Mouse (Mus musculus) neural tube, embryonic 10.5 days (tissue): ENCODE data around the gene Krt42.
"Not testable (repeated sequence)": the region's sequence is repeated elsewhere in the genome, so short reads cannot be mapped to it uniquely, and the experiment has no call there.

ENCODE experiments used
- DNase-seq: peaks from one replicate; pipeline ENCODE4 v3.0.0-alpha.2; 2017; ENCODE audit warnings: low spot score; ENCODE audit errors: extremely low spot score

Gene Krt42

DNA sequence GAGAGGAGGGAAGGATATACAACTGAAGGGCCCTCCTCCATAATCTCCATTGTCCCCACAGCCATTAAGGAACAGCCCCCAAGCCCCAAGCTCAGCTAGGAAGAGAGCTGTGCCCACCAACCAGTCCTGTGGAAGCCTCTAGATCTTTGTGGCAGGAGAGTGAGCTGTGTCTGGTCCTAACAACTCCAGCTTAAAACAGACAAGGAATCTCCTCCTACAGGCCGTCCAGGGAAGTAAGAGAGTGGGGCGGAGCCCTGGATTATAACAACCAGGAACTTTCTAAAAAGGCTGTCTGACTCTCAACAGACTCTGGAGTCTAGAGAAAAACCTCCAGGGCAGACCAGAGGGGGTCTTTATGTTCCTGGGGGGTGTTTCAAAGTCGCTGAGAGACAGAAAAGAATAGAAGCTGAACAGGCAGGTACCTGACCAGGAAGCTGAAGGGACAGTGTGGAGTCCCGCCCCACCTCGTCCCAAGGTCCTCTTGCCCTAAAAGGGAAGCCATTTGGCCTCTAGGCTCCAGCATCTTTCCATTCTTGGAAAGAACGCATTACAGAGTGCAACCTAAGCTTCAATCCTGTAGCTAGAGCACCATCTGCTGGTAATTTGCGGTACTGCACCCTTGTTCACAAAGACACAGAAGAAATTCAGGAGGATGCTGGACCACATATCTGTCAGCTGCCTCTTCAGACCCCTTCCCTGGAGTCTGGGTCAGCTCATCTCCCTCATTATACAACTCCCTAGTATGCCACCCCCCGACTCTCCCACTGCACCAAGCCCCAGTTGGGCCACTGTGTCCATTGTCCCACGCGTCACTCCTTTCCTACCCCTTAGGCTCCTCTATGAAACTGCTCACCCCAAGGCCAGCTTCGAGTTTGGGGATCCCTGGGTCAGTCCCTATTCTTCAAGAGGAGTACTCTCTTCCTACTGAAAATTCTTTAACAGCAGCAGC is 12.2 kb upstream of the Krt42 start:
- peak; percentile 95 for DNase-seq

DNA sequence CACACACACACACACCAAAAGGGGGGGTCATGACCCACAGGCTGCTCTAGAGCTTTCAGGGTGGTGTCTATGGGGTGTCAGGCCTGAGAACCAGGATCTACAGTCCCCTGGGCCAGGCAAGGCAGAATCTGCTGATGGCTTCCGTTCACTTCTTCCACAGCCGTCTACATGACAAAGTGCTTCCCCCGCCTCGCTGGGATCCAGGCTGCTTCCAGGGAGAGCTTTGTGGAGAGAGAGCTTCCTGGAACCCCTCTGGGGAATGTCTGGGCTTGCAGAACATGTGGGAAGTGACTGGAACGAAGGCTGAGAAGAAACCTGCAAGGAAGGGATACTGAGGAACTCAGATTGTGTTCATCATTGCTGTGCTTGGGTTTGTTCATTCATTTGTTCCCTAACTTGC is 9.1 kb upstream of the Krt42 start:
- DNase-seq: no peak

GRCm38 (mm10) chr11:100277726-100278480 is 8.2 kb upstream of the Krt42 start:
- DNase-seq: no peak

- DNase-seq: no peak
Measured at GRCm38 (mm10) chr11:100275466-100275865, 5.8 kb upstream of the Krt42 start.

- no peak for DNase-seq
Measured at GRCm38 (mm10) chr11:100274719-100275118, 5.0 kb upstream of the Krt42 start.

GRCm38 (mm10) chr11:100271878-100272277 is 2.2 kb upstream of the Krt42 start:
- DNase-seq: no peak

DNA sequence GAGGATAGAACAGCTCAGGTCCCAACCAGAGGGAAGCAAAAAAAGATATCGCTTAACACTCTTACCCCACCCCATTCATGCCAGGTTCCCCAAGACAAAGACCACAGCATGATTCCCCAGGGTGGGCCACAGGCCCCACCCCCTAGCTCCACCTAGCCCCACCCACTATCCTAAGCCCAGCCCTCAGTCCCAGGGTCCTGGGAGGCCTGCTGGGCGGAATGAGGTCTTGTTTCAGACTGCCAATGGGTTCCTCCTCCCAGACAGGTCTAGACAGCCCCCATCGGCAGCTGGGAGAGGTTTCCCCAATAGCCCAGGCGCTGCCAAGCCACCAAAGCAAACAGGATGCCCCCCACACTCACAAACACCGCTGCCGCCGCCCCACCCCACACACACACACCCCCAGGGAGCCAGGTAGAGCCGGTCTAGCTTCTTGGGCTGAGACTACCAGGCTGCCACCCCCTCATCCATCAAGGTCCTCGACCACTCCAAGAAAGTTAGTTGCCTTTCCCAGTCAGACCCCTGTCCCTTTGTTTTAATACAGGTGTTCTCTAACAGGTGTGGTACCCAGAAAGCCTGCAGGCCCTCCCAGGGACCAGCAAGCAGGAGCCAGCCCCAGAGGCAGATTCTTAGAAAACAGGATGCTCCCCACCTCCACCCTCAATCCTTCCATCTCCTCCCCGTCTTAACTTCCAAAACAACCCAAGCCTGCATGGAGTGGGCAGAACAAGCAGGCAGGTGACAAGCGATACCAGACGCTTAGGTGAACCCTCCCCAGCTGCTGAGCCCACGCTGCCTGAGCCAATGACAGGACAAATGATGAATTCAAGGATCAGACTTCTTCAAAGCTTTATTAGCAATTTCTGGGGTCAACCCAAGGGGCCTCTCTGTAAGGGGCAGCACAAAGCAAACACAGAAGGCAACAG is 7.4 kb downstream of the Krt42 start:
- DNase-seq: no peak

DNA sequence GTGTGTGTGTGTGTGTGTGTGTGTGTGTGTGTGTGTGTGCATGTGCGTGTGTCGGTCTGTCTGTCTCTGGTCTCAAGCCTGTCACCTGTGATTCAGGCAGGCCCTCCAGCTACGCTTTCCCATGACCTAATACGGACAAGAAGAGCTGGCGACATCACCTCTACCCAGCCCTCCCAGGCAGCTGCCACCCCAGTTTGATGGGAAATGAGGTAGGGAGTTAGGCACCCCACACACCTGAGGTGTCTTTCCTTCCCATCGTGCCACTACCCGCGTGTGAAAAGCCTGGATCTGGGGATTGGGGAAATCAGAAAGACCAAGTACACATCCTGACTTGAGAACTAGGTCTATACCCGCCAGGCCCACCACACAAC is 8.5 kb downstream of the Krt42 start:
- DNase-seq: no peak

GRCm38 (mm10) chr11:100260514-100261234 is 9.0 kb downstream of the Krt42 start, which contains the start of gene Krt17:
Gene Krt17, minus strand, starts transcription at chr11:100261029.
- DNase-seq: no peak

DNA sequence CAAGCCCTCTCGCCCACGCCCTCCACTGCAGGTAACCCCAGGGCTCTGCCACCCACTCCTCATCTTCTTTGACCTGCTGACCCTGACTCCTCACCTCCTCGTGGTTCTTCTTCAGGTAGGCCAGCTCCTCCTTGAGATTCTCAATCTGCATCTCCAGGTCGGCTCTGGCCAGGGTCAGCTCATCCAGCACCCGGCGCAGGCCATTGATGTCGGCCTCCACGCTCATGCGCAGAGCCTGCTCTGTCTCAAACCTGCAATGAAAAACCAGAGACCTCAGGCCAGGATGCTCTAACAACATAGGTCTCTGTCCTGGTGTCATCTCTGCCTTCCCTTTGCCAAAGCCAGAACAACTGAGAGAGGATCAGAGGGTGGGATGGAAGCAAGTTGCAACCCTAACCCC is 10.6 kb downstream of the Krt42 start:
- DNase-seq: no peak

DNA sequence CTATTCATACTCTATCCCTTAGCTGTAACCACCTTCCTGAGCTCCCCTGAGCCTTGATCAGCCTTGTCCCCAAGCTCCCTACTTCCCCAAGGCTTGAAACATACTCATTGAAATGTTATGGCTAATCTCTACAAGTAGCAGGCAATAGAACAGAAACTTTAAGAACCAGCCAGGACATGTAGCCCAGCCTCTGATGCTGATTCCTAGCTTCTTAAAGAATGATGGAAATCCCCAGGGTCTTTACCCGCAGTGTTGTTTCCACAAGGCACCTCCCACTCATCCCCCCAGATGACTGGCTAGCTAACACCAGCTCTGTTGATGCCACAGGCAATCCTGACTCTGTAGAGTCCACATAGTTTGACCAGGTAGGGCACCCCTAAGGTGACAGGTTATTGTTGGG is 11.7 kb downstream of the Krt42 start:
- no peak for DNase-seq

GRCm38 (mm10) chr11:100255514-100255913 is 14.2 kb downstream of the Krt42 start:
- DNase-seq: no peak

DNA sequence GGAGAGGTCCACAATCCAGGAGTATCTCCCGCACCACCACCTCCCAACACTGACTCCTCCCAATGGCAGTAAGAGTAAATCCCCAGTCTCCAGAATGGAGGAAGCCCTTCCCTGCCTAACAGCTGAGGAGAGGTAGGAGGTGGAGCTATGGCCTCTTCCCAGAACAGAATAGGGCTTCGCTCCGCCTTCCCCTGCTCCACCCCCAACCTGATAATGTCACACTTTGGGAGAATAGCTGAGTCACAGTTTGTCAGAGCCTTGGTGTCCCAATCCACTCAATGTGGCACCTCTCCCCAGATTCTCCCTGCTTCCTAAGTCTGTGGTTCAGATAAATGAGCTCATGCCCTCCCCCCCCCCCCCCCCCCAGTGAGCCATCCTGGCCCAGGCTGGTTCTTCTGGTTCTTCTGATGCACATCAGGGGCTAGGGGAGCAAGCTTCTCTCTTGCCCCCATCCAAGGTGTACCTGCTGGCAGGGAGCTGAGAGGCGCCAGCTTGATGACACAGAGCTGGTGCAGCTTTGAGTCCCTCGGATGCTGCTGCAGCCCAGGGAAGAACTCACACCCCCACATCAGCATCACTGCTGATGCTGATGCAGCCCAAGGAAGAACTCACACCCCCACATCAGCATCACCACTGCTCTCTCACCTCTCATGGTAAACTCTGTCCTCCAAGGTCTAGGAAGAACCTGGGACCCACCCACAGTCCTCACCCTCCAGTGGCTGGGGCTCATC is 15.1 kb downstream of the Krt42 start:
- no peak for DNase-seq

DNA sequence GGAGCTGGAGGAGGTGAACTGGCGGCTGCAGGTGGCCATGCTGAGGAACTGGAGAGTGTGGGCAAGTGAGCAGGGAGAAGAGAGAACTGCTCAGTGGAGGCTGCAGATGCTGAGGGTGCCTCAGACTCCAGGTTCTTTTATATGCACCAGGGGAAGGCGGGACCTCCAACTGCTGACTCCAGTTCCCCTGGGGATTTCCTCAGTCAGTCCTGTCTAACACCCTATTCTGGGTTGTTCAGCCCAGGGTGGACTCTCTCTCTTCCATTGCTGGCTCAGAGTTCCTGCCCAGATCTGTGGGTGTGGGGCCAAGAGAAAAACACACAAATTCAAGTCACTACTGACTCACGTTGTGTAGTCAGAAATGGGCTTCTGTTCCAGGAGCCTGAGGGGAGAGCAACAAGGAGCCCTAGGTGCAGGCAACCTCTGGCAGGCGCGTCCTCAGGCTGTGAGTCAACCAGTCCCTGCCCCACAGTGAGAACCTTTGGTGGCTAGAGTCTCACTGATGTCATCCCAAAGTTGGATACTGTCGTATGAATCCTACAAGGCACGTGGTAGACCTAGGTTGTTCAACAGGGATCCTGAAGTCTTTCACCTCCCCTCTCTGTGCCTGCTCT is 20.7 kb downstream of the Krt42 start, which contains the start of gene Krt16:
Gene Krt16 (minus strand): TSS at position 51 of the 614 bp plus-strand sequence.
- no peak for DNase-seq

DNA sequence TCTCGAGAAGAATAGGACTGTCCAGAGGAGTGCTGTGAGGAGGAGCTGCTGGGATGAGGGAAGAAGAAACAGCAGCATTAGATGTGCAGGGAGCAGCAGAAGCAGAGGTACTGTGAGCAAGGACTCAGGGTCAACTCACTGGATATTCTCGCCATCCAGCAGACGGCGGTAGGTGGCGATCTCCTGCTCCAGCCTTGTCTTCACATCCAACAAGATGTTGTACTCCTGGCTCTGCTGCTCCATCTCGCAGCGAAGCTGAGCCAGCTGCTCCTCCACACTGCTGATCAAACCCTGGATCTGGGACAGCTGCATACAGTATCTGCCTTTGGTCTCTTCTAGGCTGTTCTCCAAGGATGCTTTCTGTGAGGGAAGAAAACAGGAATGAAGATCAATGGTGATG is 23.2 kb downstream of the Krt42 start:
- not testable (repeated sequence) for DNase-seq

DNA sequence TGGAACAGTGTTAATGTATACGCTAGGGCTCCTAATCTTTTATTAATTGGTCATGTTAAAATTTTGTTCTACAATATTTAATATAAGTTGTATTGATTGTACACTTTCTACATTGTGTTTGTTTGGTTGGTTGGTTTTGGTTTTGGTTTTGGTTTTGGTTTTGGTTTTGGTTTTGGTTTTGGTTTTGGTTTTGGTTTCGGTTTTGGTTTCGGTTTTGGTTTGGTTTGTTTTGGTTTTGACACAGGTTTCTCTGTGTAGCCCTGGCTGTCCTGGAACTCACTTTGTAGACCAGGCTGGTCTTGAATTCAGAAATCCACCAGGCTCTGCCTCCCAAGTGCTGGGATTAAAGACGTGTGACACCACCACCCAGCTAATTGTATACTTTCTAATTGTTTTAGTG is 29.4 kb downstream of the Krt42 start:
- DNase-seq: not testable (repeated sequence)

DNA sequence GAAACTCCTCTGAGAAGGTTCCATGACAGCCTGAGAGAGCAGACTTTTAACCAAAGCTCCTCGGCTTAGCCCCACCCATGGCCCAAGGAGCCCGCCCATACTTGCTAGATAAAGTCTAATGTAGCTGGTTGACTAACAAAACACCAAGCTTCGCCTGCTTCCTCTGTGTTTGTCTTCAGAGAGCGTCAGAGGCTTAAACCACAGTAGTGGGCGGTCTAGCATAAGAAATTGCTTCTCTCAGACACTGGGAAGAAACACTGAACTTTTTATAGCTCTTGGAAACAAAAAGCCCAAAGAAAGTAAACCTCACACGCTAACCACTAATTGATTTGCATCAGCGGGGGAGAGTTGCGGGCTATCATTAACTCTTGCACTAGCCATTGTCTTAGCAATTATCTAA is 47.9 kb downstream of the Krt42 start:
- no peak for DNase-seq

DNA sequence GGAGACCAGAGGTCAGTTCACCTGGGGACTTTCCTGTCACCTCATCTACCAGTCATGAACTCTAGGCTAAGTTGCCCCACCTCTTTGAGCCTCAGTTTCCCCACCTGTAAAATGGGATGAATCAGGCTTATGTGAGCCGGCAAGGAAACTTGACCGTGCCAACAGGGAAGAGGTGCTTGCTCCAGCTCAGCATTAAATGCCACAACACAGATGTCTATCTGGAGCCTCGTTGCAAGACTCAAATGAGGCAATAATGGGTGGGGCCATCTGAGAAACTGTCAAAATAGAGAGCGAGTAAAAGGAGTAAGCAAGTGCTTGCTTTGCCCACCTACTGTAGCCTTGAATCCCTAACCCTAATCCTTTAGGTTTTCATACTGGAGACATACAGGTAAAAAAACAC is 50.4 kb downstream of the Krt42 start:
- no peak for DNase-seq
